Mouse (Mus musculus): ENCODE results near the gene Lbhd1.

GRCm38 (mm10) chr19:8930117-8930516 lies 46.6 kb downstream of the Lbhd1 start:
- TF ChIP-seq POLR2A (IDR thresholded peaks at IDR 0.05; ENCODE audit: low read depth, low read length) (no peak), CTCF (IDR thresholded peaks at IDR 0.05; ENCODE audit: borderline replicate concordance, insufficient read depth, low read length) (no peak)

Measured in embryonic fibroblast, embryonic 13.5 days (primary cell).